Mouse (Mus musculus) lung, embryonic 15.5 days (tissue): ENCODE results near the gene Lmcd1. TPM values are rescaled to one million over a fixed set of nuclear protein-coding genes. Genes with fewer than 3 reads are reported as not detected.
"Not testable (repeated sequence)": the region's sequence is repeated elsewhere in the genome, so short reads cannot be mapped to it uniquely, and the experiment has no call there.

Source experiments
- ATAC-seq: fragments of 200-750 bp; cut with Nextera tagmentation; 2 replicates; pipeline ENCODE4 v1.8.0; 2017; ENCODE audit warnings: moderate number of reproducible peaks, borderline replicate concordance; ENCODE audit not compliant: low FRiP score, low TSS enrichment; ENCODE audit errors: extremely low read depth
- H3K27ac ChIP-seq: fragments of 300-500 bp; sonication (generic); 2 replicates; pipeline ENCODE4 v1.5.1; 2015; ENCODE audit warnings: moderate library complexity, mild to moderate bottlenecking, inconsistent platforms
- H3K27me3 ChIP-seq: fragments of 300-500 bp; sonication (generic); 2 replicates; pipeline ENCODE4 v1.6.1; 2015; ENCODE audit warnings: inconsistent platforms
- H3K36me3 ChIP-seq: fragments of 300-500 bp; sonication (generic); 2 replicates; pipeline ENCODE4 v1.6.1; 2015; ENCODE audit warnings: inconsistent platforms
- H3K4me1 ChIP-seq: fragments of 300-500 bp; sonication (generic); 2 replicates; pipeline ENCODE4 v1.6.1; 2015; ENCODE audit warnings: inconsistent platforms
- H3K4me2 ChIP-seq: fragments of 300-500 bp; sonication (generic); 2 replicates; pipeline ENCODE4 v1.6.1; 2015; ENCODE audit warnings: inconsistent platforms, mild to moderate bottlenecking, moderate library complexity
- H3K4me3 ChIP-seq: fragments of 300-500 bp; sonication (generic); 2 replicates; pipeline ENCODE4 v1.5.1; 2015; ENCODE audit warnings: mild to moderate bottlenecking, inconsistent platforms
- H3K9ac ChIP-seq: fragments of 300-500 bp; sonication (generic); 2 replicates; pipeline ENCODE4 v1.6.1; 2015; ENCODE audit warnings: inconsistent platforms
- H3K9me3 ChIP-seq: fragments of 300-500 bp; sonication (generic); 2 replicates; pipeline ENCODE4 v1.6.1; 2016; ENCODE audit warnings: inconsistent platforms
- WGBS: fragments of 180-500 bp; shearing (Covaris S2); methylation state at CpG from one replicate; pipeline ENCODE4 v1.1.7; 2015; 5-methylcytosine and 5-hydroxymethylcytosine counted together
- polyA plus RNA-seq: library from polyadenylated mRNA; unstranded; fragments of >200 nt; fragmentation: Nextera tagmentation; extraction: Ambion mirVana; gene quantifications from 2 replicates; pipeline ENCODE4 v1.2.1, GENCODE M21; 2015

The Lmcd1 gene
- polyA plus RNA-seq: 34.9 and 37.4 TPM in 2 replicates

- Histone ChIP-seq H3K27me3 (no peaks in the 10 kb centered on the region; the same call in 1 of the 2 replicates), H3K9ac (peak within 1 kb of the TSS; percentile 26), H3K4me1 (peaks cover 28% of the 10 kb centered on the region), H3K36me3 (no peaks in the 10 kb centered on the region), H3K4me3 (peak within 1 kb of the TSS; percentile 38), H3K4me2 (peak within 1 kb of the TSS; percentile 69), H3K9me3 (no peaks in the 10 kb centered on the region), H3K27ac (peak within 1 kb of the TSS; percentile 86)
- ATAC-seq: peak; percentile 95
- 3% methylated on average over 21 of the region's 21 CpGs for WGBS
Observed at GRCm38 (mm10) chr6:112273501-112274205, at the start of gene Lmcd1. Gene Lmcd1, plus strand, starts transcription at chr6:112273758.

GRCm38 (mm10) chr6:112223877-112224632, 49.5 kb upstream of the Lmcd1 start:
- WGBS: 51% methylated on average over 13 of the region's 13 CpGs
- Histone ChIP-seq H3K27ac (no peak overlapping the region), H3K4me3 (no peak overlapping the region), H3K27me3 (no peaks in the 10 kb centered on the region), H3K4me1 (0 out of 2 replicates have a peak, but pooled peaks cover 12% of the 10 kb centered on the region), H3K4me2 (no peak overlapping the region), H3K36me3 (no peaks in the 10 kb centered on the region), H3K9me3 (no peaks in the 10 kb centered on the region), H3K9ac (no peak overlapping the region)
- no peak for ATAC-seq

GRCm38 (mm10) chr6:112236775-112237174, 36.8 kb upstream of the Lmcd1 start:
- 91% methylated on average over 1 of the region's 1 CpGs for WGBS
- H3K4me2 ChIP-seq: no peak overlapping the region
- H3K27me3 ChIP-seq: no peaks in the 10 kb centered on the region
- H3K9ac ChIP-seq: no peak overlapping the region
- no peaks in the 10 kb centered on the region for H3K9me3 ChIP-seq
- H3K36me3 ChIP-seq: no peaks in the 10 kb centered on the region
- no peak for ATAC-seq
- H3K27ac ChIP-seq: no peak overlapping the region
- no peaks in the 10 kb centered on the region for H3K4me1 ChIP-seq
- no peak overlapping the region for H3K4me3 ChIP-seq

GRCm38 (mm10) chr6:112242216-112242615, 31.3 kb upstream of the Lmcd1 start:
- Histone ChIP-seq H3K4me2 (no peak overlapping the region), H3K9me3 (no peaks in the 10 kb centered on the region), H3K36me3 (no peaks in the 10 kb centered on the region), H3K4me3 (no peak overlapping the region), H3K9ac (no peak overlapping the region), H3K27me3 (no peaks in the 10 kb centered on the region), H3K4me1 (peaks cover 17% of the 10 kb centered on the region), H3K27ac (no peak overlapping the region)
- 74% methylated on average over 2 of the region's 2 CpGs for WGBS
- ATAC-seq: no peak

GRCm38 (mm10) chr6:112245639-112246038, 27.9 kb upstream of the Lmcd1 start:
- Histone ChIP-seq H3K9ac (no peak overlapping the region), H3K36me3 (no peaks in the 10 kb centered on the region), H3K9me3 (no peaks in the 10 kb centered on the region), H3K4me3 (no peak overlapping the region), H3K27me3 (no peaks in the 10 kb centered on the region), H3K4me1 (peaks cover 17% of the 10 kb centered on the region), H3K27ac (peak overlapping the region; percentile 85), H3K4me2 (no peak overlapping the region)
- WGBS: 4% methylated on average over 4 of the region's 4 CpGs
- peak; percentile 92 for ATAC-seq

- Histone ChIP-seq H3K4me2 (no peak overlapping the region), H3K27me3 (no peaks in the 10 kb centered on the region), H3K36me3 (no peaks in the 10 kb centered on the region), H3K27ac (no peak overlapping the region), H3K9me3 (no peaks in the 10 kb centered on the region), H3K9ac (no peak overlapping the region), H3K4me1 (peaks cover 17% of the 10 kb centered on the region), H3K4me3 (no peak overlapping the region)
- WGBS: 79% methylated on average over 1 of the region's 1 CpGs
- ATAC-seq: no peak
Observed at GRCm38 (mm10) chr6:112246636-112247035, 26.9 kb upstream of the Lmcd1 start.

- H3K36me3 ChIP-seq, H3K4me1 ChIP-seq, H3K27me3 ChIP-seq, H3K9ac ChIP-seq, H3K9me3 ChIP-seq, ATAC-seq, H3K4me3 ChIP-seq, H3K27ac ChIP-seq, H3K4me2 ChIP-seq: not testable (repeated sequence)
- 85% methylated on average over 3 of the region's 3 CpGs for WGBS
Observed at GRCm38 (mm10) chr6:112253943-112254342, 19.6 kb upstream of the Lmcd1 start.

GRCm38 (mm10) chr6:112254967-112255366, 18.6 kb upstream of the Lmcd1 start:
- 66% methylated on average over 2 of the region's 2 CpGs for WGBS

GRCm38 (mm10) chr6:112255388-112256225, 18.0 kb upstream of the Lmcd1 start:
- H3K36me3 ChIP-seq: no peaks in the 10 kb centered on the region
- no peak overlapping the region for H3K27ac ChIP-seq
- no peak overlapping the region for H3K9ac ChIP-seq
- no peaks in the 10 kb centered on the region for H3K27me3 ChIP-seq
- WGBS: 40% methylated on average over 11 of the region's 11 CpGs
- no peak for ATAC-seq
- no peaks in the 10 kb centered on the region for H3K9me3 ChIP-seq
- H3K4me3 ChIP-seq: no peak overlapping the region
- H3K4me2 ChIP-seq: no peak overlapping the region
- peaks cover 5% of the 10 kb centered on the region; the same call in 1 of the 2 replicates for H3K4me1 ChIP-seq

More at GRCm38 (mm10) chr6:112254967-112255366, 18.6 kb upstream of the Lmcd1 start:
- ATAC-seq: no peak
- no peaks in the 10 kb centered on the region for H3K27me3 ChIP-seq
- H3K4me1 ChIP-seq: peaks cover 5% of the 10 kb centered on the region; the same call in 1 of the 2 replicates
- no peak overlapping the region for H3K9ac ChIP-seq
- no peaks in the 10 kb centered on the region for H3K36me3 ChIP-seq
- no peak overlapping the region for H3K4me3 ChIP-seq
- H3K27ac ChIP-seq: no peak overlapping the region
- no peaks in the 10 kb centered on the region for H3K9me3 ChIP-seq
- H3K4me2 ChIP-seq: no peak overlapping the region

- no peak for ATAC-seq
- H3K36me3 ChIP-seq: no peaks in the 10 kb centered on the region
- H3K9ac ChIP-seq: no peak overlapping the region
- no peaks in the 10 kb centered on the region for H3K27me3 ChIP-seq
- H3K4me3 ChIP-seq: no peak overlapping the region
- H3K4me2 ChIP-seq: no peak overlapping the region
- WGBS: 82% methylated on average over 6 of the region's 6 CpGs
- H3K9me3 ChIP-seq: no peaks in the 10 kb centered on the region
- H3K27ac ChIP-seq: no peak overlapping the region
- H3K4me1 ChIP-seq: peaks cover 5% of the 10 kb centered on the region; the same call in 1 of the 2 replicates
Observed at GRCm38 (mm10) chr6:112256599-112256998, 17.0 kb upstream of the Lmcd1 start.

- Histone ChIP-seq H3K9me3 (no peaks in the 10 kb centered on the region), H3K27me3 (no peaks in the 10 kb centered on the region; the same call in 1 of the 2 replicates), H3K4me2 (no peak overlapping the region), H3K4me3 (no peak overlapping the region), H3K9ac (no peak overlapping the region), H3K36me3 (no peaks in the 10 kb centered on the region), H3K4me1 (no peaks in the 10 kb centered on the region), H3K27ac (no peak overlapping the region)
- no peak for ATAC-seq
Observed at GRCm38 (mm10) chr6:112261089-112261488, 12.5 kb upstream of the Lmcd1 start.
